Mouse (Mus musculus): ENCODE measurements around the gene Ncbp3.

- TF ChIP-seq CTCF (IDR thresholded peaks at IDR 0.05; ENCODE audit: extremely low read depth, insufficient read depth, insufficient read length, insufficient replicate concordance) (no peak), POLR2A (IDR thresholded peaks at IDR 0.05; ENCODE audit: low read depth, low read length) (no peak)
These were observed 52.6 kb downstream of the Ncbp3 start for GRCm38 (mm10) chr11:73099976-73100750.
